Mouse (Mus musculus) right cerebral cortex, adult 2 months (tissue): ENCODE results near the gene Dact2.

ENCODE experiments used
- DNase-seq, 2 experiments: peaks; one replicate each; pipeline ENCODE4 v3.0.0; 2021 to 2022; ENCODE audit warnings: low spot score in 2 of 2

Dact2 gene

GRCm38 (mm10) chr17:14204061-14204460 is at the start of gene Dact2:
TSS of gene Dact2 (minus strand) at chr17:14204304.
- DNase-seq, result peak; percentile 76 to 77

- DNase-seq, result no peak
Measured at GRCm38 (mm10) chr17:14252456-14252855, 48.4 kb upstream of the Dact2 start.

DNA sequence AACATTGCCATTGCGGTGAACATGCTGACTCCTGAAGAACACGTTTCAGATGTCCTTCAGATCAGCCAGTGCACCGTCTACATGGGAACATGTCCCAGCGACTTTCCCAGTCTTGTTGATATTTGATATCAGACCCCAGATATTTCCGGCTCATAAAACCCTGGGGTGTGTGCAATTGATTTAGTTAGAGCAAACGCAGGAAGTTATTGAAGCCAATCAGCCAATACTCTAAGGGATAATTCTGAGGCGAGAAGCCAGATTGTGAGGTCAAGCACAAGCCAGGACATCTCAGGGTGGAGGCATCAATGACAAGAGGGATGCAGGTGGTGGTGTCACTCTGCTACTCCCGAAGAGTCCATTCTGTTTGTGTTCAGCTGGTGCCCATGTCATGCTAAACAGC is 46.3 kb upstream of the Dact2 start:
- DNase-seq, result no peak

GRCm38 (mm10) chr17:14249595-14249994 is 45.5 kb upstream of the Dact2 start:
- DNase-seq, result no peak

DNA sequence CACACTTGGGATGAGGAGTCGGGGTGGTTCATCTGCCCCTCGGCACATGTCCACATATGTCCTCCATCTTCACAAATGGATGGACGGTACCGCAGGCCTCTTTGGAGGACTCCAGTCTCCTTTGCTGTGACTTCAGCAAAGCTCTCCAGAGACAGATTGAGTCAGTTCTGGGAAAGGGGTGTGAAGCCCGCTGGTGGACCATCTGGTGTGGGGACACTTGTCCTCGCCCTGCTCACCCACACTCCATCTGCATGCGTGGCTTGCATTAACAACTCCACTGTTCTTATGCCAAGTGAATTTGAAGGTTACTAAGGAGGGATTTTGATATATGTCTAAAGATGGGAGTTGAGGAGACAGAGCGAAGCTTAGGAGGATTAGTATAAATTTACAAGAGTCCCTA is 43.8 kb upstream of the Dact2 start:
- DNase-seq, result peak; percentile 83 to 87

- DNase-seq, result no peak
Measured at GRCm38 (mm10) chr17:14246266-14246665, 42.2 kb upstream of the Dact2 start.

DNA sequence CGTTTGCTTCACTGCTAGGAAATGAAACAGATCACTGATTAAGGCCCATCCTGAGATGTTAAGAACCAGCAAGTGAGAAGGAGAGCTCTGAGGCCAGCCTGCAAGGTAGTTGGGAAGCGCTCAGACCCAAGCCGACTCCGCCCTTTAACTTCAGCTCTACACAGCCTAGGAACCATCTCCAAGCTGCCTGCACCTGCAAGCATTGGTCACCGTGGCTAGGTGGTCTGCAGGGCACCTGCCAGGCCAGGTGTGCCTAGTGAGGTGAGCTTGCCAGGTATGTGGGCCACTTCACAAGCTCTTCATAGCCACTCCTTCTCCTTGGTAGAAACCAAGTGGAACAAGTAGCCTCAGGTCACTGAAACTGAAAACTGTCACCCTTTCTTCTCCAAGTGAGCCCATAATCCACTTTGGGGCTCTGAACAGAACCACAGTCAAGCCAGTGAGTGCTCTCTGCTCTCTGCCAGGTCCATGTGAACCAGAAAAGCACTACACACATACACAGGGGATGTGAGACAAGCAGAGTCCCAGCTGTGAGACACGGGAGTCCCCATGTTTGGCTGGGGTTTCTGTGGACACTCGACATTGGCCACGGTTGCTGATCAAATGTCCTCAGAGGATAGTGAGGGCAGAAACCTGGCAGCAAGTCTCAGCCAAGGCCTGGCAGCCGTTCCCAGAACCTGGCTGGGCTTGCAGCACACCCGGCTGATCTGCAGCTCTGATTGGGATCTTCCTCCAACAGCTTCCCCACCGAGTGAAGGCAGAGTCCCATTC is 40.3 kb upstream of the Dact2 start:
- DNase-seq, result no peak

- DNase-seq, result no peak
Measured at GRCm38 (mm10) chr17:14242634-14243033, 38.5 kb upstream of the Dact2 start.

DNA sequence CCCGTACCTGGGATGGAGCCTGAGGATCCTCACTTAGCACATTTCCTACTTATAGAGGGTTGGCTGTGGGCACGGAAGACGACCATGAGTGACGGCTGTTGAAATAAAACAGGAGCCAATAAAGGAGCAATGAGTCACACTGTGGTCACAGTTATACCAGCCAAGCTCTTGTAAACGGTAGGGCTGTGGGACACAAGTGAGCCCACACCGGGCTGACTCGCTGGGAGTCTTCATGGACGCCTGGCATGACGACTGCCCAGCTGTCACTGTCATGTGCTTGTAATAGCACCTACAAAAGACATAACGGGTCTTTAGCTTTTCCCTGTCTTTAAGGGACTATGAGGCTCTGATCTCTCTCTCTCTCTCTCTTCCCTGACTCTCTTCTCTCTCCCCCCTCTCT is 35.9 kb upstream of the Dact2 start:
- DNase-seq, result no peak

DNA sequence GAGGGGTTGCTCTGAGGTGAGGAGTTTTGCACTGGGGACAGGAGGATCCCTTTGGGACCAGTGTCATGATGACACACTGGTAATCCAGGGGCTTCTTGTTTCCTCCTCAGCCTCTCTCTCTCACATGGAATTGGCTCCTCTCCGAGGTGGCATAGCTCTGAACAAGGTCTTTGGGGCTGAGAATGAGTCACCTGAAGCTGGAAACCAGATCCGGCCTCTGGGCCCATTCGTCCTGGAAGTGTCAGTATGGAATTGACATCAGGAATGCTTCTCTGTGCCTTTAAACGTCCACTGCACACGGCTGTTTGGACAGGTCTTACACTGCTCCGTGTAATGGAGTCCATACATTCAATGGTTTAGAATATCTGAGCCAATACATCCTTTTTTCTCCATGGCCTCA is 33.0 kb upstream of the Dact2 start:
- DNase-seq, result no peak

DNA sequence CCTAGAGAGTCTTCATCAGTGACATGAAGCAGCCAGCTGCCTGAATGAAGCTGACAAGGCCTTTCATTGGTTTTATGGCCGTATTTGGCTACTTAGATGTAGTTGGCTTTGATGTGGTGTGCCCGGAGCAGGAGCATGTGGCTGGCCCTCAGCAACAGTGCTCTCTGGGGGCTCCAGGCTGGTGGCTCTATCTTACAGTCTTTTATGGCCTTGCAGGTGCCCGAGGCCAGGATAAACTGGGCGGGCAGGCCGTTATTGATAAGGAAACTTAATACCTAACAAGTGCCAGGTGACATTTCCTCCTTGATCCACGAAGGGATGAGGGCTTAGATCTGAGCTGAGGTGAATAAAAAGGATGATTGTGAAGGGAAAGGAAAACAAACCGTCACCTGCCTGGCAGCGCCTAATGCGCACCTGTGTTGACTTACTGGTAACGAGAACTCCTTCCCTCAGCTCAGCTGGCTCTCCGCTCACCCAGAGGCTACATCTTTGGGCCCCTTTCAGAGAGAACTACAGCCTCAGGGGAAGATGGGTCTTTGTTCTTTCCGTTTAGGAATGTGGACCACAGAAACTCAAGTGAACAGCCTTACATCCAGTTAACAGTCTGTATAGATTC is 30.8 kb upstream of the Dact2 start:
- no peak for DNase-seq

DNA sequence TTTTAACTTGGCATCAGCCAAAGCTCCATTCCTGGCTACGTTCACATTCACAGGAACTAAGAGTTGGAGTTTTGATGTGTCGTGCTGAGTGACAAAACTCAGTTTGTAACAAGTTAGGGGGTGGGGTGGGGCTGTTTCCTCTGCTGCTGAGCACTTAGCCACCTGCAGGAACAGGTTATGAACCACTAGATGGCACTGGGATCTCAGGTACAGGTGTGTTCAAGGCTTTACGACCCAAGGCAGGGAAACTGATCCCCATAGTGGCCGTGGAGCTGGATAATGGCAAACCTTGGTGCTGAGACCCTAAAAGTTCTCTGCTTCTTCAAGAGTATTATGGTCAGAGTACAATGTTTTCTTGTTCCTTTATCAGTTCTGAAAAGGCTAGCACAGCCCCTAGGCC is 29.6 kb upstream of the Dact2 start:
- no peak for DNase-seq

DNA sequence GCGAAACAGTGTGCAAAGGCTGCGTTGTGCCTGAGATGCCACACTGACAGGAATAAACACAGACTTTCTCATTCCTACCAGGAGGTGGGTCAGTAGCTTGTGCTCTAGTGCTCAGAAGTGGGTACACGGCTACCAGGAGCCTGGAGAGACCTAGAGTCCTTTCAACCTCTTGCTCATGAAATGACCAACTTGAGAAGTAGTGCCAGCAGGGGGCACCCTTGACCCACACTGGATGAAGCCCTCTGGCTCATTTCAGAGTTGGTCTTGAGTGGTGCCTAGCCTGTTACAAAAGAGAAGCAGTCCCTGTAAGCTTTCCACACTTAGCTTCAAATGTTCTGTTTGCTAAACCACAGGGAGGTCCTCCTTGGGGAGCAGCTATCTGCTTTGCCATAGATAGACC is 28.5 kb upstream of the Dact2 start:
- DNase-seq, result peak; percentile 89 to 91

DNA sequence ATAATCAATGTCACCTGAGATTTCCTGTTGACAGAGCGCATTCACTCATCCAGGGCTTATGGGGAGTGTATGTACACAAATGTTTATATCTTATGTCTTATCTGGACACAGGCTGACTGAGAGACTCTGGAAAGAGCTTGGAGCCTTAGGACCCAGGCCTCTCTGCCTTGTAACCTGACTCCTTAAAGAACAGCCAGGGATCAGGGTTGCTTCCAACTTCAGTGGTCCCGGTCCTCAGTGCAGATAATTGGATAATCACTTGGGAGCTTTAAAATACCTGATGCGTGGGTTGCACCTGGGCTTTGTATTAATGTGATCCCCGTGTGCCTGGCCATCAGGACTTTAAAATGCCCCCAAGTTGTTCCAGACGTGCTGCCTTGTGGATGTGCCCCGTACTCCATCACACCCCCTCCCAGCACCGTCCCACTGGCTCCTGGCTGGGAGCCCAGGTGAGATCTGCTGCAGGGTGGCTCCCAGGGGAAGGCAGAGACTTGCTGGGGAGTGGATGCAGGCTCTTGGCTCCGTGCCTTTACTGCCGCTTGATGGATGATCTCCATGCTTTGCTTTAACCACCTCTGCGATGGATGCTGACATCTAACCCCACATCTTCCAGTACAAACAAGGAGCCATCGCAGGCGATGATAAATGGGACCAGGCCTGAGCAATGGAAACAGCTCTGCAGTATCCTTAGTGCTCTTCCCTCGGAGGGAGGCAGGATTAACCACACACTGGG is 26.8 kb upstream of the Dact2 start:
- DNase-seq, result no peak

- no peak for DNase-seq
Measured at GRCm38 (mm10) chr17:14228381-14228780, 24.3 kb upstream of the Dact2 start.

DNA sequence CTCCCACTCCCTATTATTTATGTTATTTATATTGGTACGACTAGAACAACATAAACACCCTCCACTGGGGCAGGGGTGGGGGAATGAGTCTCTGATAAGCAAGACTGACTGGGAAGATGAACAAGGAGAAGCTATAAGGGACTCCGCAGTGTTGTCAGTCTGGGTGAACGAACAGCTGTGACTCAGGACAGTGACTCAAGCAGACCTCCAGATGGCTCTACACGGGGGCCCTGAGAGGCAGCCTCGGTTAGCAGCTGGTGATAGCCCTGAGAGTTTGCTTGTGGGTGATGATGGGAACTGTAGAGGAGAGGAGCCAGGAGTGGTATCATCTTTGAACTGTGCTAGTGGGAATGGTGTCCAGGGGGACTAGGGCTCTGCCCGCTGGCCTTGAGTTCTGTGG is 23.5 kb upstream of the Dact2 start:
- DNase-seq, result no peak

DNA sequence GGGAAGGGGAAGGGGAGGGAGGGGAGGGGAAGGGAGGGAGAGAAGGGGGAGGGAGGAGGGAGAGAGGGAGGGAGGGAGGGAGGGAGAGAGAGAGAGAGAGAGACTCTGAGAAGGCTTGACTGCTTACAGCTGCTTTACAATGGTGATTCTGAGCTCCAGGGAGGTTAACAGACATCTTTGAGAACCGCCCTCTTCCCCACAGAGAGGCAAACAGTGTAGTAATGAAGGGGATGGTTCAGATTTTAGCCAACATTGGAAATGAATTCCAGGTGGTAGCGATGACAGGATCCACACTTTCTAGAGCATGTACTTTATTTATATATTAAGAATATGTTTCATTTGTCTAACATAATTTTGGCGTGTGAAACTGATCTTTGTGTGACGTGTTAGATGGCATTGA is 22.7 kb upstream of the Dact2 start:
- no peak for DNase-seq

DNA sequence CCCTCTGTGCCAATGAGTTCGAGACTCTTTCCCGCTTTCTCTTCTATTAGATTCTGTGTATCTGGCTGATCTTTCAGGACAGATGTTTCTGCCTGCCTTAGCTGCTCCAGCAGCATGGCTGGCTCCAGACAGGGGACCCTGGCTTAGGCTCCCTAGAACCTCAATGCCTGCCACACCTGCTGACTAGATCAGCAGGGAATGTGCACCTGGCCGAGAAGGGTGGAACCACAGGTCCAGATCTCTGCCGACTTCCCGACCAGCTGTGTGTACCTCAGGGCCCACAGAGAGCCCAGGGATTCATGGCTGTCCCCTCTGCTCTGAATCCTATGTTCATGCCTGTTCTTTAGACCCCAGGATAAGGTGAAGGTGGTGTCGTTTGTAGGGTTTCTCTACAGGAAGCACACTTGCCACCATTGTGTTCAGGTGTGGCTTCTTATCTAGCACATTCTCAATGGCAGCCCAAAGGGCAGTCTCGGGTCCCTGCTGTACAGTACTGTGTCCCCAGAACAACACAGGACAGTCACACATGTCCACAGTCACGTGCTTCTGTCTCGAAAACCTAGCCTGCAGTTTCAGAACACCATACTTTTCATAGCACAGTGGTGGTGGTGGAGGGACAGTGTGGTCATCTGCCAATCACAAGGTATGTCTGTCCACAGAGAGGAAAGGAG is 22.0 kb upstream of the Dact2 start:
- no peak for DNase-seq

GRCm38 (mm10) chr17:14221893-14222615 is 17.9 kb upstream of the Dact2 start:
- DNase-seq, result no peak

DNA sequence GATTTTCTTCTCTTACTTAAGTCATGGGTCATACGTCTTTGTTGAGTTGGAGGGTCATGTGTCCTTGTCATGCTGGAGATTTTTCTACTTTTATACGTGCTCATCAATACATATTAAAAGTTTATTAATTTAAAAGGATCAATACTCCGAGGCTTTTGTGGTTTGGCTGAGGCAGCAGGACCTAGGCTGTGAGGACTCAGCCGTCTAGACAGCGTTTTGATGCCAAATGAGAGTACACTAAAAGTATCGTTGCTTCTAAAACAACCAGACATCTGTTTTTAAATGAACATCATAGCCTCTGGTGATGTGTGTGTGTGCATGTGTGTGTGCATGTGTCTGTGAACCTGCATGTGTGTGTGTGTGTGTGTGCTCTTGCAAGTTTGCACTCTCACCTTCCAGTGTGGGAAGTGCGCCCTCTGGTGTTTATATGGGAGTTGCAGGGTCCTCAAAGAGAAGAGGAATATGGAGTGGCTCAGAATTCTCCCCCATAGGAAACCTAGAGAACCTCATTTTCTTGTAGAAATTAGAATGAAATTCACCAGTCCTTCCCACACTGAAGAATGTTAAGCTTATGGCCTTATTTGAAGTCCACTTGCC is 16.6 kb upstream of the Dact2 start:
- DNase-seq, result peak; percentile 73 to 80

DNA sequence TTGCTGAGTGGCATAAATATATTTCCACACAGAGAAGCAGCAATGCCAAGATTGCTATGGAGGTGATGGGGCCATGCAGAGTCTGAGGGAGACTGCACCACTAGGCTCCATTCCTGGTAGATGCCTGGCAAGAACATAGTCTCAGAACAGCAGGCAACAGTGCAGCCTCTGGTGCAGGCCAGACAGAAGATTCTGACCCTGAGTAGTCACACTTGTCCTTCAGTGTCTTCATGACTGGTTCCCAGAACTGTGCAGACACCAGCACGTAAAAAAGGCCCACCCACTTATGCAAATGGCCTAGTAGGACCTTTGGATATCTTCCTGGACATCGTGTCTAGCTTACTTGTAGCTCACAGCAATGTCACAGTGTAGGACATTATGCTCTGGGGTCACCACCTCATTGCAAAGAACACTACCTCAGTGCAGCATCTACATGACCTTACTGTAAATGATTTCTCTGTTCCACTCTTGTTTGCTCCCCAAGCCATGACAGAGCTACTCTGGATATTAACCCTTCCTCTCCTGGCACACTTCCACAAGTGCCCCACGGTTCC is 9.9 kb upstream of the Dact2 start:
- no peak for DNase-seq
